8 mouse cellular contexts compared by ENCODE assay signal in the genomic region with DNA sequence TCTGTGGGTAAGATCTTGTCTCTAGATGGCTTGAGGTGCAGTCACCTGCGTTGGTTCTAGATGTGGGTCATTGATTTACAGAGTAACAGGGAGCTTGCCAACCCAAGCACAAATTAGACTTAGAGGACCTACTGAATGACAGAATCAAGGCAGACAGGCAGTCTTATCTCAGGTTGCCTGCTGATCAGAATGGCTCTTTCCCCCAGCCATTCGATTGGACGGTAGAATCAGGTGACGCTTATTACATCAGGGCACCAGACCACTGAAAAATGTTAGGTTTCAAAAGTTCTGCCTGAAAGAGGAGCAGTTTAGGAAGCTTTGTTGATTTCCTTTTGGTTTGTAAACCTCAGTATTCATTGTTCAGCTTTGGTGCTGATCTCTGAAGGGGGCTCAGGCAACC. TPM values are rescaled to one million over a fixed set of nuclear protein-coding genes. Genes with fewer than 3 reads are reported as not detected.
DNase-seq lines count a peak whose midpoint lies in the region; ATAC-seq and TF ChIP-seq lines count a peak whose summit lies in the region.

No protein-coding gene starts in this region.

- no peaks in the 10 kb centered on the region for H3K9me3 ChIP-seq in heart, postnatal 0 days (replicated peaks; ENCODE audit: control insufficient read depth, low read length)
- H3K9me3 ChIP-seq in midbrain, embryonic 16.5 days (replicated peaks; ENCODE audit: control insufficient read depth, low read length, poor library complexity, severe bottlenecking): no peaks in the 10 kb centered on the region

- no peak for ATAC-seq in heart, postnatal 0 days (ENCODE audit: insufficient read depth, low read depth)
- ATAC-seq in erythroid progenitor cell, adult 5-6 weeks (replicated peaks; ENCODE audit: low FRiP score, poor library complexity, severe bottlenecking): peak; percentile 33; the same call in 1 of the 2 replicates
- no peak for ATAC-seq in midbrain, embryonic 16.5 days

- peak overlapping the region; percentile 98; the same call in 1 of the 2 replicates for H3K9ac ChIP-seq in heart, postnatal 0 days (replicated peaks; ENCODE audit: low read depth, low read length)
- peak overlapping the region; percentile 96 for H3K9ac ChIP-seq in midbrain, embryonic 16.5 days (ENCODE audit: low read depth, low read length)

- H3K27ac ChIP-seq in heart, postnatal 0 days (ENCODE audit: low read depth): no peak overlapping the region
- no peak overlapping the region for H3K27ac ChIP-seq in midbrain, embryonic 16.5 days (ENCODE audit: low read length)

- DNase-seq in heart, postnatal 0 days (ENCODE audit: low spot score): no peak
- DNase-seq in heart, postnatal 4 days: no peak
- peak; percentile 45 to 62 for DNase-seq in kidney, postnatal 36 days
- DNase-seq in ovary, postnatal 14 days (ENCODE audit: low spot score): no peak
- no peak for DNase-seq in thymus, postnatal 25 days
- no peak for DNase-seq in cerebellum, postnatal 4 days (ENCODE audit: low spot score in 2 of 2)

- no peaks in the 10 kb centered on the region for H3K27me3 ChIP-seq in heart, postnatal 0 days (ENCODE audit: control insufficient read depth, insufficient read depth, low read length)
- no peaks in the 10 kb centered on the region; the same call in 1 of the 2 replicates for H3K27me3 ChIP-seq in midbrain, embryonic 16.5 days (ENCODE audit: control insufficient read depth, insufficient read depth, low read depth, low read length)

- peaks cover 30% of the 10 kb centered on the region for H3K4me1 ChIP-seq in heart, postnatal 0 days (ENCODE audit: control insufficient read depth, insufficient read depth)
- peaks cover 24% of the 10 kb centered on the region for H3K4me1 ChIP-seq in midbrain, embryonic 16.5 days (ENCODE audit: control insufficient read depth, insufficient read depth, low read length)

- TF ChIP-seq CTCF in heart, postnatal 0 days (IDR thresholded peaks at IDR 0.05; ENCODE audit: low read depth): no peak

- H3K36me3 ChIP-seq in heart, postnatal 0 days (replicated peaks; ENCODE audit: control insufficient read depth, insufficient read depth, low read length): no peaks in the 10 kb centered on the region
- H3K36me3 ChIP-seq in midbrain, embryonic 16.5 days (ENCODE audit: control insufficient read depth, insufficient read depth, low read length): no peaks in the 10 kb centered on the region

- no peak for TF ChIP-seq EP300 in heart, postnatal 0 days (IDR thresholded peaks at IDR 0.05; ENCODE audit: low read depth)

- peak overlapping the region; percentile 89 for H3K4me2 ChIP-seq in heart, postnatal 0 days (ENCODE audit: low read depth, low read length)
- peak overlapping the region; percentile 57 for H3K4me2 ChIP-seq in midbrain, embryonic 16.5 days (ENCODE audit: low read length)

- H3K4me3 ChIP-seq in heart, postnatal 0 days (ENCODE audit: low read depth, low read length): no peak overlapping the region
- peak overlapping the region; percentile 96 for H3K4me3 ChIP-seq in midbrain, embryonic 16.5 days (ENCODE audit: low read depth, low read length)

- 55% methylated on average over 4 of the region's 4 CpGs for WGBS in heart, postnatal 0 days
- 77% methylated on average over 4 of the region's 4 CpGs for WGBS in midbrain, embryonic 16.5 days

RNA-seq across cellular contexts. Expression of a gene that starts 1.9 kb away (rescaled TPM):
- 27.2 and 33.0 TPM in 2 replicates for total RNA-seq in heart, postnatal 0 days (2014; rRNA removed; ENCODE audit: low replicate concordance)
- polyA plus RNA-seq in heart, postnatal 0 days (2015; fragmentation: Nextera tagmentation; extraction: Ambion mirVana): 20.3 and 21.8 TPM in 2 replicates
- total RNA-seq in heart, postnatal 4 days (2021): 10 to 100 TPM; 25.0 to 26.2 TPM
- total RNA-seq in erythroid progenitor cell, adult 5-6 weeks (2015; ENCODE audit: low replicate concordance): 10.1 and 13.3 TPM in 2 replicates
- 5.1 and 22.5 TPM in 2 replicates for total RNA-seq in erythroid progenitor cell, adult 5-6 weeks (2017; ENCODE audit: low replicate concordance)
- 61.2 and 62.1 TPM in 2 replicates for polyA plus RNA-seq in midbrain, embryonic 16.5 days (2015; fragmentation: Nextera tagmentation; extraction: Ambion mirVana)

RNA-seq across cellular contexts. Expression of a gene that starts 18.1 kb away (rescaled TPM):
- 5.7 and 13.1 TPM in 2 replicates for total RNA-seq in heart, postnatal 0 days (2014; rRNA removed; ENCODE audit: low replicate concordance)
- polyA plus RNA-seq in heart, postnatal 0 days (2015; fragmentation: Nextera tagmentation; extraction: Ambion mirVana): 4.0 and 5.1 TPM in 2 replicates
- total RNA-seq in heart, postnatal 4 days (2021): 1 to 10 TPM; 5.5 TPM
- 0.36 and 1.3 TPM in 2 replicates for total RNA-seq in erythroid progenitor cell, adult 5-6 weeks (2015; ENCODE audit: low replicate concordance)
- 1.2 TPM in 1 of 2 replicates, not detected in the other for total RNA-seq in erythroid progenitor cell, adult 5-6 weeks (2017; ENCODE audit: low replicate concordance)
- polyA plus RNA-seq in midbrain, embryonic 16.5 days (2015; fragmentation: Nextera tagmentation; extraction: Ambion mirVana): 5.9 and 7.2 TPM in 2 replicates

Comparison
In these comparisons a context has a peak if more than half of its experiments do, and no peak if none do; other contexts are left out.
1. DNase-seq: peak in kidney, postnatal 36 days (2 of 2); none in heart, postnatal 0 days (single experiment), heart, postnatal 4 days (single experiment), ovary, postnatal 14 days (single experiment), thymus, postnatal 25 days (single experiment) and cerebellum, postnatal 4 days (0 of 2).